Mouse (Mus musculus): ENCODE results near the gene Parm1. TPM values are rescaled to one million over a fixed set of nuclear protein-coding genes. Genes with fewer than 3 reads are reported as not detected.

Parm1 gene
- 1.5 and 1.8 TPM in 2 replicates for polyA plus RNA-seq (2015; fragmentation: Nextera tagmentation; extraction: Ambion mirVana)

DNA sequence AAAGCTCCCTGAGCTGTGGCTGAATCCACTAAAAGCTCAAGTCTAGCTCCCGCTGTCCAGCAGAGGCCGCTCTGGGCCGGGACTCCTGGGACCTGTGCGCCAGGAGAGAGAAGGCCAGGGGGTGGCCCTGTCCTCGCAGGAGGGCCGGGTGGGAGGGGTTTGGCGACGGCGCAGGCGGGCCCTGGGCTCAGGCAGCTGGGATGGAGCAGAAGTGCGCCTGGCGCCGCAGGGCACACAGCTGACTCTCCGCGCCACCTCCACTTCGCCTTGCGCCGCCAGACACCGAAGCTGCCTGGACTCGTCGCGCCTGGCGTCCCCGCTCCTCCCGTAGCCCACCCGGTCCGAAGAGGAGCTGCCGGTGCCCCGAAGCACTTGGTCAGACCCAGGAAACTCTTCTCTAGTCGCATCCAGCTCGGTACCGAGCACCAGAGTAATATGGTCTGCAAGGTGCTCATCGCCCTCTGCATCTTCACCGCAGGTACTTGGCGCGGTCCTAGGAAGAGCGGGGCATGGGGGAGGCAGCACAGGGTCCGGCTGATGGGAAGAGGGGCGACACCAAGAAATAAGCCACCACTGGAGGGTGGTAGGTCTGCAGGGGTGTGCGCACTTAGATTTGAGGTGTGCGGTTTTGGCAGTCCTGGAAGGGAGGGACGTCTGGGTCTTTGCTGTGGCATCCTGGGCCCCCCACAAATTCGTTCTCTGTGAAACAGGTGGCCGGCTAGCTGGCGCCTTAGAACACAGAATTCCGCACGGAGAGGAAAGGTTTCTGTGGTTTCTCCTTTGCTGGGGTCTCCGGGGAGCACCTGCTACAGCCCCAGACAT is at the start of gene Parm1:
Gene Parm1, plus strand, starts transcription at position 136 of the 822 bp plus-strand sequence.

Other genes with a start within 250 kb of the Parm1 start
- gene Btc, start 114.6 kb upstream of the Parm1 start, polyA plus RNA-seq (2015; fragmentation: Nextera tagmentation; extraction: Ambion mirVana): 0.57 and 0.59 TPM in 2 replicates